Mouse (Mus musculus): ENCODE results near the gene Armc6. TPM values are rescaled to one million over a fixed set of nuclear protein-coding genes. Genes with fewer than 3 reads are reported as not detected.

Armc6 gene
- polyA plus RNA-seq, 2 experiments, result 10.5 to 12.4 TPM

DNA sequence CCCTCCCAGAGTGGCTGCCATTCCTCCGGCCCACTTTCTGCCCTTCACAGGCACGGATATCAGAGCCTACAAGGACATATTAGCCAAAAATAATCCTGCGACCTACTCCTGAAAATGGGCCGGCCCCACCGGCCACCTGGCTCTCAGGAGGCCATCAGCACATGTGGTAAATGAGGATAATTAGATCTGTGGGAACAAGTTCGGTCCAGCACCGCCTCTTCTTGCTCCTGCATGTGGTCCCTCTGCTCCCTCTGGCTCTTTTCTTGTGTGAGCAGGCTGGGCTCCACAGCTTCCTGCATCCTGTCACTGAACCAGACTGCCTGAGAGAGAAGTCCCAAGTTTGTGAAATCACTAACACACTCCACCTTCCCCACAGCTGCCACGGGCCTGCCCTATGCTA, 45.0 kb upstream of the Armc6 start:
- H3K27me3 ChIP-seq (ENCODE audit: control insufficient read depth, insufficient read depth, low read length), result no peaks in the 10 kb centered on the region; the same call in 1 of the 2 replicates
- H3K9ac ChIP-seq (replicated peaks), result no peak overlapping the region
- H3K4me1 ChIP-seq (replicated peaks; ENCODE audit: control insufficient read depth in 2 of 2, insufficient read depth in 2 of 2, low read length in 1 of 2), result peaks cover 0 to 27% of the 10 kb centered on the region in 2 experiments; a peak in 2 of 4 replicates
- H3K4me3 ChIP-seq (ENCODE audit: insufficient read depth in 1 of 2, low read depth in 2 of 2, low read length in 2 of 2), result no peak overlapping the region
- H3K4me2 ChIP-seq (ENCODE audit: low read depth), result 0 out of 2 replicates have a peak overlapping the region, but pooled peaks have one; percentile 11
- no peak overlapping the region for H3K27ac ChIP-seq
- TF ChIP-seq CTCF (IDR thresholded peaks at IDR 0.05; ENCODE audit: low read depth) (no peak), EP300 (IDR thresholded peaks at IDR 0.05; ENCODE audit: low read depth) (no peak)
- no peak for DNase-seq (ENCODE audit: low read depth in 3 of 3, low spot score in 3 of 3)
- no peaks in the 10 kb centered on the region for H3K36me3 ChIP-seq (replicated peaks; ENCODE audit: control insufficient read depth, insufficient read depth, low read depth)
- 46% methylated on average over 8 of the region's 8 CpGs for WGBS (ENCODE audit: insufficient replicate concordance)
- no peak for ATAC-seq (ENCODE audit: insufficient read depth)
- no peaks in the 10 kb centered on the region for H3K9me3 ChIP-seq (ENCODE audit: control insufficient read depth, low read length)

DNA sequence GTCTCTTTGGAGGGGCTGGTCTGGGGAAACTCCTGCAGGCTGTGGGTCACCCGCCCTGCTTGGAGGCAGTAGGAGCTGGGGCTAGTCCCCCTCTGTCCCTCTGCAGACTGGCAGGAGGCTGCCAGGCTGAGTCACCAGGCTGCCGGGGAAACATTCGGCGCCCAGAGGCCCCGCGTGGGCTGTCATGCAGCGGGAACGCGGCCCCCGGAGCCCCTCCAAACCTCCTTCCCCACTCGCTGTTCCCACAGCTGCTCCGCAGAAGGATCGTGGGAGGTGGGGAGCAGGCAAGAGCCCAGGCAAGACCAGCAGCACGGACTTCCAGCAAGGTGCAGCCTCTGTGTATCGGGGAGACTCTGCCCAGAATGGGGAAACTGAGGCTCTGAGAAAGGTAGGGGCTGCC, 43.9 kb upstream of the Armc6 start:
- no peaks in the 10 kb centered on the region for H3K27me3 ChIP-seq (ENCODE audit: control insufficient read depth, insufficient read depth, low read length)
- H3K4me2 ChIP-seq (ENCODE audit: low read depth), result peak overlapping the region; percentile 5; the same call in 1 of the 2 replicates
- H3K9me3 ChIP-seq (ENCODE audit: control insufficient read depth, low read length), result no peaks in the 10 kb centered on the region
- 36% methylated on average over 15 of the region's 15 CpGs for WGBS (ENCODE audit: insufficient replicate concordance)
- no peak for DNase-seq (ENCODE audit: low read depth in 3 of 3, low spot score in 3 of 3)
- no peak overlapping the region for H3K9ac ChIP-seq (replicated peaks)
- peaks cover 0 to 31% of the 10 kb centered on the region in 2 experiments; a peak in 2 of 4 replicates for H3K4me1 ChIP-seq (replicated peaks; ENCODE audit: control insufficient read depth in 2 of 2, insufficient read depth in 2 of 2, low read length in 1 of 2)
- no peaks in the 10 kb centered on the region for H3K36me3 ChIP-seq (replicated peaks; ENCODE audit: control insufficient read depth, insufficient read depth, low read depth)
- ATAC-seq (ENCODE audit: insufficient read depth), result no peak
- TF ChIP-seq CTCF (IDR thresholded peaks at IDR 0.05; ENCODE audit: low read depth) (no peak), EP300 (IDR thresholded peaks at IDR 0.05; ENCODE audit: low read depth) (no peak)
- peak overlapping the region in 1 of 2 experiments; percentile 12; a peak in 1 of 4 replicates for H3K4me3 ChIP-seq (ENCODE audit: insufficient read depth in 1 of 2, low read depth in 2 of 2, low read length in 2 of 2)
- H3K27ac ChIP-seq, result no peak overlapping the region

DNA sequence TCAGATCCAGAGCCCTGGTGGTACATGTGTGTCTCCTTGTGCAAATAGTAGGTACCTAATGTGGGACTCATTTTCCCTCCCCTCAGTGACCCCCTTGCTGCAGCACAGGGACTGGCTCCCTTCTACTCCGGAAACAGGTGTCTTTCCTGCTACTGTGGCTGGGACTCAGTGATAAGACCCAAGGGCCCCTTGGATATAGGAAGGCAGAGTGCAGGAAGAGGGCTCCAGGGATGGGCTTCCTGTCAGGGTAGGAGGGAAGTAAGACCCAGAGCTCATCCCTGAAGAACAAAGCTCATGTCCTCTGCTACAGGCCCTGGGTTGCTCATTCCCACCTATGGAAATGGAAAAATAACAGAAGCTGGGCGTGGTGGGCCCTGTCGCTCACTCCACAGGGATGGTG, 42.2 kb upstream of the Armc6 start:
- 28% methylated on average over 3 of the region's 3 CpGs for WGBS (ENCODE audit: insufficient replicate concordance)
- Histone ChIP-seq H3K27ac (no peak overlapping the region), H3K9me3 (ENCODE audit: control insufficient read depth, low read length) (no peaks in the 10 kb centered on the region), H3K9ac (replicated peaks) (no peak overlapping the region), H3K4me1 (replicated peaks; ENCODE audit: control insufficient read depth in 2 of 2, insufficient read depth in 2 of 2, low read length in 1 of 2) (peaks cover 0 to 45% of the 10 kb centered on the region in 2 experiments; a peak in 2 of 4 replicates), H3K27me3 (ENCODE audit: control insufficient read depth, insufficient read depth, low read length) (no peaks in the 10 kb centered on the region), H3K36me3 (replicated peaks; ENCODE audit: control insufficient read depth, insufficient read depth, low read depth) (no peaks in the 10 kb centered on the region), H3K4me2 (ENCODE audit: low read depth) (no peak overlapping the region), H3K4me3 (ENCODE audit: insufficient read depth in 1 of 2, low read depth in 2 of 2, low read length in 2 of 2) (no peak overlapping the region)
- TF ChIP-seq EP300 (IDR thresholded peaks at IDR 0.05; ENCODE audit: low read depth) (peak; percentile 51), CTCF (IDR thresholded peaks at IDR 0.05; ENCODE audit: low read depth) (no peak)
- DNase-seq (ENCODE audit: low read depth in 3 of 3, low spot score in 3 of 3) (no peak), ATAC-seq (ENCODE audit: insufficient read depth) (peak; percentile 44; the same call in 1 of the 2 replicates)

DNA sequence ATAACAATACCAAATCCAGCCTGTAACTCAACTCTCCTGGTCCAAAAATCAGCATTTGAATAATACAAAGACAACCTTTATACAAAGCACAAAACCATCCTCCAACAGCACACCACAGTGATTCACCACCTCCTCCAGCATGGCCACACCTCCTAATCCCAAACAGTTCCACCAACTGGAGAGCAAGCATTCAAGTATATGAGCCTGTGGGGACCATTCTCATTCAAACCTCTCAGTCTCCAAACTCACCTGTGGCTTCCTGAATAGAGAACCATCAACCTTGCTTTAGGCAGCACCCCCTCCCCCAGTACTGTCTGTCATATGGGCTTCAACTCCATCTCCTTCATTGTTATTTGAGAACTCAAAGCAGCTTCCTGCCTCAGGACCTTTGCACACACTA, 40.1 kb upstream of the Armc6 start:
- DNase-seq (ENCODE audit: low read depth in 3 of 3, low spot score in 3 of 3) (no peak), ATAC-seq (ENCODE audit: insufficient read depth) (no peak)
- TF ChIP-seq CTCF (IDR thresholded peaks at IDR 0.05; ENCODE audit: low read depth) (no peak), EP300 (IDR thresholded peaks at IDR 0.05; ENCODE audit: low read depth) (no peak)
- Histone ChIP-seq H3K9me3 (ENCODE audit: control insufficient read depth, low read length) (no peaks in the 10 kb centered on the region), H3K4me1 (replicated peaks; ENCODE audit: control insufficient read depth in 2 of 2, insufficient read depth in 2 of 2, low read length in 1 of 2) (peaks cover 0 to 36% of the 10 kb centered on the region in 2 experiments; a peak in 2 of 4 replicates), H3K4me3 (ENCODE audit: insufficient read depth in 1 of 2, low read depth in 2 of 2, low read length in 2 of 2) (no peak overlapping the region), H3K9ac (replicated peaks) (no peak overlapping the region), H3K27me3 (ENCODE audit: control insufficient read depth, insufficient read depth, low read length) (no peaks in the 10 kb centered on the region), H3K4me2 (ENCODE audit: low read depth) (no peak overlapping the region), H3K36me3 (replicated peaks; ENCODE audit: control insufficient read depth, insufficient read depth, low read depth) (no peaks in the 10 kb centered on the region), H3K27ac (no peak overlapping the region)

DNA sequence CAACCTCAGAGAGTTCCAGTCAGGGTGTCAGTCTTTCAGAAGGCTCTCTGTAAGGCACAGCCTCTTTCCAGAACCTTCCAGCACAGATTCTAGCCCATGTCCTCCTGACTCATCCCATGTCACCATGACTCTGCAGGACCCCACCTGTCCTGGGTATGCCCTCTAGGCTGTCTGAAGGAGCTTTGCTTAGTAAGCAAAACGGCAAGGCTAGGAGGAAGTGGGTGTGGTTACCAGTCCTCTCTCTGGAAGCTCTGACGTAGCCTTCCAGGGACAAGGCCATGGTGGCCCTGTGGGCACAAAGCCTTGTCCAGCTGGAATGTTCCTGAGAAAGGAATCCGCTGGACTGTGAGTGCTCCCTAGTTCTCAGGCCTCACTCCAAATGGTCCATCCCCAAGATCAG, 38.7 kb upstream of the Armc6 start:
- Histone ChIP-seq H3K27me3 (ENCODE audit: control insufficient read depth, insufficient read depth, low read length) (no peaks in the 10 kb centered on the region), H3K4me3 (ENCODE audit: insufficient read depth in 1 of 2, low read depth in 2 of 2, low read length in 2 of 2) (no peak overlapping the region), H3K4me2 (ENCODE audit: low read depth) (no peak overlapping the region), H3K4me1 (replicated peaks; ENCODE audit: control insufficient read depth in 2 of 2, insufficient read depth in 2 of 2, low read length in 1 of 2) (peaks cover under 1 to 47% of the 10 kb centered on the region in 2 experiments), H3K9me3 (ENCODE audit: control insufficient read depth, low read length) (no peaks in the 10 kb centered on the region), H3K9ac (replicated peaks) (no peak overlapping the region), H3K36me3 (replicated peaks; ENCODE audit: control insufficient read depth, insufficient read depth, low read depth) (no peaks in the 10 kb centered on the region), H3K27ac (peak overlapping the region; percentile 37)
- DNase-seq (ENCODE audit: low read depth in 3 of 3, low spot score in 3 of 3) (peak; percentile 48 to 69 (median 63)), ATAC-seq (ENCODE audit: insufficient read depth) (peak; percentile 82)
- 28% methylated on average over 3 of the region's 3 CpGs for WGBS (ENCODE audit: insufficient replicate concordance)
- TF ChIP-seq CTCF (IDR thresholded peaks at IDR 0.05; ENCODE audit: low read depth) (0 out of 2 replicates have a peak, but pooled peaks have one; percentile 12), EP300 (IDR thresholded peaks at IDR 0.05; ENCODE audit: low read depth) (no peak; the same call in 1 of the 2 replicates)

All from liver, embryonic 14.5 days (tissue).